Mouse (Mus musculus): ENCODE results near the gene Lsg1. TPM values are rescaled to one million over a fixed set of nuclear protein-coding genes. Genes with fewer than 3 reads are reported as not detected.

The Lsg1 gene
- polyA plus RNA-seq, 1 experiment from 2014 or later = 52.2 TPM

- WGBS = 96% methylated on average over 5 of the region's 5 CpGs
- peaks cover 97% of the 10 kb centered on the region for H3K36me3 ChIP-seq (ENCODE audit: control insufficient read depth, insufficient read depth, low read length)
Observed at GRCm38 (mm10) chr16:30571378-30571777, 16.0 kb downstream of the Lsg1 start.

DNA sequence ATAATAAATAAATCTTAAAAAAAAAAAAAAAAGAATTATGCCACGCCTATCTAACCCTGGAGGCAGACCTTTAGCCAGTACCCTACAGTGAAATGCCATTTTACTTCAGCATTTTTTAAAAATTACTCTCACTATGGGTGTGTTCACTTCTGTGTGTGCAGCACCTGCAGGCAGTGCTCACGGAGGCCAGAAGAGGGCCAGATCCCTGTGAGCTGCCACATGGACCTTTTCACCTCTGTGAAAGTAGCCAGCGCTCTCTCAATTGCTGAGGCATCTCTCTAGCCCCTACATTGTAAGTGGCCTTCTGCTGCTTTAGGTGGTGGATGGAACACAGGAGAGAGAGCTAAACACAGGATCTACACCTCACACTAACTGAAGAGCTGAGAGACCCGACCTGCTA, 17.2 kb downstream of the Lsg1 start:
- Histone ChIP-seq H3K4me3 (ENCODE audit: low read depth, low read length) (no peak overlapping the region), H3K4me1 (ENCODE audit: control insufficient read depth, insufficient read depth, low read length) (no peaks in the 10 kb centered on the region), H3K9ac (ENCODE audit: low read depth, low read length) (no peak overlapping the region), H3K4me2 (ENCODE audit: low read depth, low read length) (no peak overlapping the region), H3K36me3 (ENCODE audit: control insufficient read depth, insufficient read depth, low read length) (peaks cover 96% of the 10 kb centered on the region), H3K27ac (replicated peaks; ENCODE audit: low read depth, low read length) (no peak overlapping the region), H3K27me3 (replicated peaks; ENCODE audit: control insufficient read depth, insufficient read depth, low read length) (no peaks in the 10 kb centered on the region), H3K9me3 (ENCODE audit: control insufficient read depth, low read length) (no peaks in the 10 kb centered on the region)
- DNase-seq (ENCODE audit: low spot score) (no peak), ATAC-seq (ENCODE audit: low read depth) (no peak)
- WGBS = 84% methylated on average over 4 of the region's 4 CpGs

More at GRCm38 (mm10) chr16:30571378-30571777, 16.0 kb downstream of the Lsg1 start:
- Histone ChIP-seq H3K4me3 (ENCODE audit: low read depth, low read length) (no peak overlapping the region), H3K27ac (replicated peaks; ENCODE audit: low read depth, low read length) (no peak overlapping the region), H3K4me1 (ENCODE audit: control insufficient read depth, insufficient read depth, low read length) (no peaks in the 10 kb centered on the region), H3K9me3 (ENCODE audit: control insufficient read depth, low read length) (no peaks in the 10 kb centered on the region), H3K4me2 (ENCODE audit: low read depth, low read length) (no peak overlapping the region), H3K27me3 (replicated peaks; ENCODE audit: control insufficient read depth, insufficient read depth, low read length) (no peaks in the 10 kb centered on the region), H3K9ac (ENCODE audit: low read depth, low read length) (no peak overlapping the region)
- no peak for ATAC-seq (ENCODE audit: low read depth)
- DNase-seq (ENCODE audit: low spot score) = no peak

DNA sequence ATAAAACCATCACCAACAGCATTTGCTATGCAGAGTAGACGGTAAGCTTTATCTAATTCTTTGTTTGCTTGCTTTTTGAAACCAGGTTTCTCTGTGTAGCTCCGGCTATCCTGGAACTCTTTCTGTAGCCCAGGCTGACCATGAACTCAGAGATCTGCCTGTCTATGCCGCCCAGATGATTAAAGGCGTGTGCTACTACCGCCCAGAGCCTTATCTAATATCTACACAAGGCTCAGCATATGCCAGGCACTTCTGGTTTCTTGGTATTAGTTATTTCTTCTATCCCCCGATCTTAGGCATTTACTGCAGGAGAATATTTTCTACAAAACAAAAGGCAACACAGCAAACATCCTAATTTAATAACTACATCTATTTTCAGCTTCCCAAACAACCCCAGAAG, 21.8 kb downstream of the Lsg1 start:
- 88% methylated on average over 6 of the region's 6 CpGs for WGBS
- no peak for ATAC-seq (ENCODE audit: low read depth)

DNA sequence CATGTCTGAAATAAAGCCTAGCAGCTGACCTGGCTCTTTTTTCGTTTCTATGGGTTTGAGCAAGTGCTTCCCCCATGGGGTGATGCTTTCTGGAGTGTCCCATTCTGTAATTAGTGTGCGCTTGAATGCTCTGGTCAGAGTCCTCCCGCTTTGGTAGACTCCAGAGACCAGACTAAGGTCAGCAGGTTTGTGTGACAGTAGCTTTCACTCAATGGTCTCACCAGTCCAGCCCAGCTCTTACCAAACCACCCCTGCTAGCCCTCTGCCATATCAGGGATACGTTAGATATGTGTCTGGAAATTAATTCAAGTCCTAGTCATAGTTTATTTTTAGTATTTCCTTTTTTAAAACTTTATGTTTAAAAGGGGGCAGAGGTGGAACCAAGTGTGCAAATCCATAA, 26.8 kb downstream of the Lsg1 start:
- 87% methylated on average over 4 of the region's 4 CpGs for WGBS
- H3K4me3 ChIP-seq (ENCODE audit: low read depth, low read length) = no peak overlapping the region
- peaks cover 9% of the 10 kb centered on the region for H3K9me3 ChIP-seq (ENCODE audit: control insufficient read depth, low read length)
- H3K27me3 ChIP-seq (replicated peaks; ENCODE audit: control insufficient read depth, insufficient read depth, low read length) = no peaks in the 10 kb centered on the region
- ATAC-seq (ENCODE audit: low read depth) = no peak
- H3K4me2 ChIP-seq (ENCODE audit: low read depth, low read length) = no peak overlapping the region
- peaks cover 85% of the 10 kb centered on the region for H3K36me3 ChIP-seq (ENCODE audit: control insufficient read depth, insufficient read depth, low read length)
- H3K9ac ChIP-seq (ENCODE audit: low read depth, low read length) = no peak overlapping the region
- no peak overlapping the region for H3K27ac ChIP-seq (replicated peaks; ENCODE audit: low read depth, low read length)
- no peaks in the 10 kb centered on the region for H3K4me1 ChIP-seq (ENCODE audit: control insufficient read depth, insufficient read depth, low read length)
- DNase-seq (ENCODE audit: low spot score) = no peak

More for the DNA sequence above, 21.8 kb downstream of the Lsg1 start:
- Histone ChIP-seq H3K4me2 (ENCODE audit: low read depth, low read length) (no peak overlapping the region), H3K4me1 (ENCODE audit: control insufficient read depth, insufficient read depth, low read length) (no peaks in the 10 kb centered on the region), H3K27ac (replicated peaks; ENCODE audit: low read depth, low read length) (no peak overlapping the region), H3K9ac (ENCODE audit: low read depth, low read length) (no peak overlapping the region), H3K36me3 (ENCODE audit: control insufficient read depth, insufficient read depth, low read length) (peaks cover 96% of the 10 kb centered on the region), H3K4me3 (ENCODE audit: low read depth, low read length) (no peak overlapping the region), H3K9me3 (ENCODE audit: control insufficient read depth, low read length) (no peaks in the 10 kb centered on the region), H3K27me3 (replicated peaks; ENCODE audit: control insufficient read depth, insufficient read depth, low read length) (no peaks in the 10 kb centered on the region)
- DNase-seq (ENCODE audit: low spot score) = no peak

- H3K36me3 ChIP-seq (ENCODE audit: control insufficient read depth, insufficient read depth, low read length) = peaks cover 74% of the 10 kb centered on the region
- ATAC-seq (ENCODE audit: low read depth) = no peak
Observed at GRCm38 (mm10) chr16:30559312-30559992, 27.9 kb downstream of the Lsg1 start.

GRCm38 (mm10) chr16:30554109-30554508, 33.3 kb downstream of the Lsg1 start:
- ATAC-seq (ENCODE audit: low read depth) (no peak), DNase-seq (ENCODE audit: low spot score) (no peak)
- no peaks in the 10 kb centered on the region for H3K27me3 ChIP-seq (replicated peaks; ENCODE audit: control insufficient read depth, insufficient read depth, low read length)
- H3K27ac ChIP-seq (replicated peaks; ENCODE audit: low read depth, low read length) = no peak overlapping the region
- H3K4me2 ChIP-seq (ENCODE audit: low read depth, low read length) = no peak overlapping the region
- 93% methylated on average over 8 of the region's 8 CpGs for WGBS
- no peak overlapping the region for H3K9ac ChIP-seq (ENCODE audit: low read depth, low read length)
- H3K36me3 ChIP-seq (ENCODE audit: control insufficient read depth, insufficient read depth, low read length) = peaks cover 21% of the 10 kb centered on the region
- peaks cover 8% of the 10 kb centered on the region for H3K4me1 ChIP-seq (ENCODE audit: control insufficient read depth, insufficient read depth, low read length)
- peaks cover 23% of the 10 kb centered on the region for H3K9me3 ChIP-seq (ENCODE audit: control insufficient read depth, low read length)
- no peak overlapping the region for H3K4me3 ChIP-seq (ENCODE audit: low read depth, low read length)

More at GRCm38 (mm10) chr16:30559312-30559992, 27.9 kb downstream of the Lsg1 start:
- DNase-seq (ENCODE audit: low spot score) = no peak
- Histone ChIP-seq H3K4me3 (ENCODE audit: low read depth, low read length) (no peak overlapping the region), H3K9ac (ENCODE audit: low read depth, low read length) (no peak overlapping the region), H3K27ac (replicated peaks; ENCODE audit: low read depth, low read length) (no peak overlapping the region), H3K4me1 (ENCODE audit: control insufficient read depth, insufficient read depth, low read length) (no peaks in the 10 kb centered on the region), H3K4me2 (ENCODE audit: low read depth, low read length) (no peak overlapping the region), H3K9me3 (ENCODE audit: control insufficient read depth, low read length) (peaks cover 19% of the 10 kb centered on the region), H3K27me3 (replicated peaks; ENCODE audit: control insufficient read depth, insufficient read depth, low read length) (no peaks in the 10 kb centered on the region)
- WGBS = 95% methylated on average over 5 of the region's 5 CpGs

- Histone ChIP-seq H3K9me3 (ENCODE audit: control insufficient read depth, low read length) (peaks cover 23% of the 10 kb centered on the region), H3K4me2 (ENCODE audit: low read depth, low read length) (no peak overlapping the region), H3K9ac (ENCODE audit: low read depth, low read length) (peak overlapping the region; percentile 15; the same call in 1 of the 2 replicates), H3K27ac (replicated peaks; ENCODE audit: low read depth, low read length) (peak overlapping the region; percentile 77), H3K36me3 (ENCODE audit: control insufficient read depth, insufficient read depth, low read length) (peaks cover 7% of the 10 kb centered on the region; the same call in 1 of the 2 replicates), H3K4me1 (ENCODE audit: control insufficient read depth, insufficient read depth, low read length) (peaks cover 8% of the 10 kb centered on the region), H3K4me3 (ENCODE audit: low read depth, low read length) (no peak overlapping the region), H3K27me3 (replicated peaks; ENCODE audit: control insufficient read depth, insufficient read depth, low read length) (no peaks in the 10 kb centered on the region)
- 34% methylated on average over 11 of the region's 11 CpGs for WGBS
- ATAC-seq (ENCODE audit: low read depth) (peak; percentile 8; the same call in 1 of the 2 replicates), DNase-seq (ENCODE audit: low spot score) (peak; percentile 88)
Observed at GRCm38 (mm10) chr16:30552621-30553338, 34.6 kb downstream of the Lsg1 start.

- Histone ChIP-seq H3K36me3 (ENCODE audit: control insufficient read depth, insufficient read depth, low read length) (peaks cover 15% of the 10 kb centered on the region), H3K9me3 (ENCODE audit: control insufficient read depth, low read length) (peaks cover 16% of the 10 kb centered on the region; the same call in 1 of the 2 replicates), H3K9ac (ENCODE audit: low read depth, low read length) (peak within 1 kb of the TSS; percentile 95), H3K27ac (replicated peaks; ENCODE audit: low read depth, low read length) (peak within 1 kb of the TSS; percentile 68), H3K4me2 (ENCODE audit: low read depth, low read length) (peak within 1 kb of the TSS; percentile 80), H3K4me3 (ENCODE audit: low read depth, low read length) (peak within 1 kb of the TSS; percentile 81), H3K4me1 (ENCODE audit: control insufficient read depth, insufficient read depth, low read length) (peaks cover 8% of the 10 kb centered on the region), H3K27me3 (replicated peaks; ENCODE audit: control insufficient read depth, insufficient read depth, low read length) (no peaks in the 10 kb centered on the region)
- ATAC-seq (ENCODE audit: low read depth) (peak; percentile 62), DNase-seq (ENCODE audit: low spot score) (peak; percentile 30)
- 3% methylated on average over 13 of the region's 14 CpGs for WGBS
Observed at GRCm38 (mm10) chr16:30550748-30551192, 36.6 kb downstream of the Lsg1 start, which contains the start of gene Tmem44. TSS of gene Tmem44 (minus strand) at chr16:30550842.

Measured in embryonic facial prominence, embryonic 14.5 days (tissue).